Mouse (Mus musculus): Measurements from ENCODE around the gene Mpped1.

- no peak for TF ChIP-seq CTCF (IDR thresholded peaks at IDR 0.05; ENCODE audit: low read depth, low read length)
- no peak for TF ChIP-seq TAL1 (conservative IDR thresholded peaks at IDR 0.05; ENCODE audit: low read depth, low read length)
- no peak for TF ChIP-seq POLR2AphosphoS5 (IDR thresholded peaks at IDR 0.05; ENCODE audit: insufficient replicate concordance, low read depth, low read length)
Observed at GRCm38 (mm10) chr15:83828011-83828410, 48.7 kb downstream of the Mpped1 start.
